Mouse (Mus musculus) megakaryocyte, embryonic 14.5 days (primary cell): ENCODE data around the gene Chsy1. TPM values are rescaled to one million over a fixed set of nuclear protein-coding genes. Genes with fewer than 3 reads are reported as not detected.

Experiments used
- H3K27me3 ChIP-seq: replicated peaks from 2 replicates; pipeline ENCODE3; 2012; ENCODE audit warnings: inconsistent platforms
- H3K36me3 ChIP-seq: replicated peaks from 2 replicates; pipeline ENCODE3; 2012; ENCODE audit warnings: low read length, inconsistent platforms, mixed read lengths
- H3K4me1 ChIP-seq: 2 replicates; pipeline ENCODE4 v1.6.1; 2012; ENCODE audit warnings: inconsistent platforms
- H3K4me3 ChIP-seq: replicated peaks from 2 replicates; pipeline ENCODE3; 2012; ENCODE audit warnings: moderate library complexity, mild to moderate bottlenecking, inconsistent platforms
- H3K9me3 ChIP-seq: 2 replicates; pipeline ENCODE4 v1.6.1; 2012; ENCODE audit warnings: inconsistent platforms
- FLI1 ChIP-seq: IDR thresholded peaks from 2 replicates; pipeline ENCODE4 v1.6.1; 2012; ENCODE audit warnings: low read length, inconsistent platforms, mixed read lengths
- GATA1 ChIP-seq: IDR thresholded peaks from 3 replicates; pipeline ENCODE4 v1.6.1; 2012; ENCODE audit warnings: mixed read lengths, low read length, inconsistent platforms, borderline replicate concordance
- polyA plus RNA-seq: library from polyadenylated mRNA; stranded (reverse); fragments of >175 nt; gene quantifications from 2 replicates; pipeline ENCODE4 v1.2.3, GENCODE M21; 2012; ENCODE audit warnings: low replicate concordance; ENCODE audit not compliant: insufficient read depth

Gene Chsy1
- polyA plus RNA-seq, 1 experiment = 14.4 TPM

DNA sequence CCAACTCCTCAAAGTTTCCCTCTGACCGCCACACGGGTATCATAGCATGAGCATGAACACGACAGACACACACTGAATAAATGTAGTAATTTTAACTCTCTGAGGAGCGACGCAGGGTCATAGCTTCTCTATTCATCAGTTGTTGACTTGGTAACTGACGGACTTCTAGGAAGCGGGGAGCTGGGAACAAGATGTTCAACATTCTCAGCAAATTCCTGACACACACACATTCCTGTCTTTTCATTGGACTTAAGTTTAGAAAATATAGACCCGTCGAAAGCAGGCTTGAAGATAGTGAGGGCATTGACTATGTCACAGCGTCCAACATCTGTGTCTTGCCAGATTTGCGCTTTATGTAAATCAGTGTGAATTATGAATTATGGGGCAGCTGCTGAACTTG is 2.1 kb upstream of the Chsy1 start:
- no peak for TF ChIP-seq FLI1
- TF ChIP-seq GATA1 = no peak
- Histone ChIP-seq H3K36me3 (peaks cover 5% of the 10 kb centered on the region), H3K4me3 (no peak overlapping the region), H3K27me3 (no peaks in the 10 kb centered on the region), H3K4me1 (peaks cover 60% of the 10 kb centered on the region), H3K9me3 (no peaks in the 10 kb centered on the region)

DNA sequence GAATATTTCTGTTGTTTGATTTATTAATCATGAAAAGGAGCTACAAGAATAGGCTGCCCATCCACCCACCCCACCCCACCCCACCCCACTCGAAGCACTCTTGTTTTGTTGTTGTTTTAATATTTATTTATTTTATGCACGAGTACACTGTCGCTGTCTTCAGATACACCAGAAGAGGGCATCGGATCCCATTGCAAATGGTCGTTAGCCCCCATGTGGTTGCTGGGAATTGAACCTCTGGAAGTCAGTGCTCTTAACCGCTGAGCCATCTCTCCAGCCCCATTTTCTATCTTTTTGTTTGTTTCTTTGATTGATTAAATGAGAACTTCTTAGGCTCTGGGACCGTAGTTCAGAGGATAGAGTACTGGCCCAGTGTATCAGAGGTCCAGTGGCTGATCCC is 1.4 kb upstream of the Chsy1 start:
- Histone ChIP-seq H3K9me3 (no peaks in the 10 kb centered on the region), H3K27me3 (no peaks in the 10 kb centered on the region), H3K4me1 (peaks cover 68% of the 10 kb centered on the region), H3K36me3 (peaks cover 10% of the 10 kb centered on the region), H3K4me3 (peak overlapping the region; percentile 48)
- TF ChIP-seq GATA1 (no peak), FLI1 (no peak)

DNA sequence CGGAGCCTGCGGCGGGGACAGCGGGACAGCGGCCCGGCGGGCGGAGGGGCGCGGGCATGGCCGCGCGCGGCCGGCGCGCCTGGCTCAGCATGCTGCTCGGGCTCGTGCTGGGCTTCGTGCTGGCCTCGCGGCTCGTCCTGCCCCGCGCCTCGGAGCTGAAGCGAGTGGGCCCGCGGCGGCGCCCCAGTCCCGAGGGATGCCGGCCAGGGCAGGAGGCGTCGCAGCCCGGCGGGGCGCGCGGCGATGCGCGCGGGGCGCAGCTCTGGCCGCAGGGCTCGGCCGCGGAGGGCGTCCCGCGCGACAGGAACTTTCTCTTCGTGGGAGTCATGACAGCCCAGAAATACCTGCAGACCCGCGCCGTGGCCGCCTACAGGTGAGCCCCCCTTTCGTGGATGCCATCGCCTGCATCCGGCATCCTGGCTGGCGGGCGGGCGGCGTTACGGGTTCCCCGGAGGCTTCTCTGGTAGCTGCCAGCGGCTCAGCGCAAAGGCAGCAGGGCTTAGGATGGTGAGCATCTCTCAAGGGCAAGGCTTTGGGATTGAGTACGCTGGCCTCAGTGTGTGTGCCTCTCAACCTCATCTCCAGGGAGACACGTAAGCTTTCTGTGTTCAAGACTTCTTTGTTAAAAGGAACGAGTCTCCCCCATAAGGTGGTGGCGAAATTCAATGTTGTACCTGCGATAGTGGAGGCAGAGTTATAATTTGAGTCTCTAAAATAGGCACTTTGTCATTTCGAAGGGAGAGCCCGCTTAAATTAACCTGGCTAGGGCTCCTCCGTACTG is 730 bp downstream of the Chsy1 start:
- H3K4me3 ChIP-seq = peak overlapping the region; percentile 92
- H3K27me3 ChIP-seq = no peaks in the 10 kb centered on the region
- H3K4me1 ChIP-seq = peaks cover 78% of the 10 kb centered on the region
- no peaks in the 10 kb centered on the region for H3K9me3 ChIP-seq
- TF ChIP-seq FLI1 = no peak
- TF ChIP-seq GATA1 = no peak
- peaks cover 28% of the 10 kb centered on the region for H3K36me3 ChIP-seq

DNA sequence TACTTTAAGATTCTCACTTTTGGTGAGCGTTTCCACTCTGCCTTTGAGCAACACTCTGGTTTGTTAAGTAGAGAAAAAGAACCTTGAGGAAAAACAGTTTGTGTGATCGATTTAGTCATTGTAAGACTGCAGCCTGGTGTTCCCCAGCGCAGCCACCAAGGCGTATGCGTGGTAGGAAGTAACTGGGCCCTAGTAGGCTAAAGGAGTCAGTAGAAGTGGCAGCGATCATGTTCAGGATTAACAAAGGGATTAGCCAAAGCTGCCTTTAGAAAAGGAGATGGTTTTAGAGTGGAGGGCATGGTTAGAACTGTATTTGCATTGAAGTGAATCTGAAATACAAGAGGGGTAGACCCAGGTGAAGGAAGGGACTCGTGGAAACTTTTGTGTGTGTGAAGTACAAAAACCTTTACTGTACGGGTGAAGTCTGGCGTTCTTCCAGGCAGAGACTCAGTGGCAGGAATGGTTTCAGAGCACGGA is 1.4 kb downstream of the Chsy1 start:
- Histone ChIP-seq H3K36me3 (peaks cover 34% of the 10 kb centered on the region), H3K4me1 (peaks cover 78% of the 10 kb centered on the region), H3K4me3 (peak overlapping the region; percentile 92), H3K27me3 (no peaks in the 10 kb centered on the region), H3K9me3 (no peaks in the 10 kb centered on the region)
- TF ChIP-seq FLI1 = no peak

DNA sequence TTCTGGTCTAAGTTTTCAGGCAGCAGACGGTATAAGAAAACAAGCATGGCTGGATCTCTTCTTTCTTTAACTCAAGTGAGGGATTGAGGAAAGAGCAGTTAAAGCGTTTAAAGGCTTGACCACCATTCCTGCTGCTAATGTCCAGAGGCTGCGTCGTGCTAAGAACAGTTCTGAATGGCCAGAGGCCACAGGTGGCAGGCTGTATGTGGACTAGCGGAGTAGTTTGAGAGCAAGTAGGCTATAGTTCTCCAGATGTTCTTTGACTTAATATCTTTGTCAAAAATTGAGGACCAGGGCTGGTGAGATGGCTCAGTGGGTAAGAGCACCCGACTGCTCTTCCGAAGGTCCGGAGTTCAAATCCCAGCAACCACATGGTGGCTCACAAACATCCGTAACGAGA is 1.9 kb downstream of the Chsy1 start:
- Histone ChIP-seq H3K4me1 (peaks cover 78% of the 10 kb centered on the region), H3K4me3 (peak overlapping the region; percentile 92), H3K27me3 (no peaks in the 10 kb centered on the region), H3K9me3 (no peaks in the 10 kb centered on the region), H3K36me3 (peaks cover 39% of the 10 kb centered on the region)
- no peak for TF ChIP-seq GATA1
- no peak for TF ChIP-seq FLI1

DNA sequence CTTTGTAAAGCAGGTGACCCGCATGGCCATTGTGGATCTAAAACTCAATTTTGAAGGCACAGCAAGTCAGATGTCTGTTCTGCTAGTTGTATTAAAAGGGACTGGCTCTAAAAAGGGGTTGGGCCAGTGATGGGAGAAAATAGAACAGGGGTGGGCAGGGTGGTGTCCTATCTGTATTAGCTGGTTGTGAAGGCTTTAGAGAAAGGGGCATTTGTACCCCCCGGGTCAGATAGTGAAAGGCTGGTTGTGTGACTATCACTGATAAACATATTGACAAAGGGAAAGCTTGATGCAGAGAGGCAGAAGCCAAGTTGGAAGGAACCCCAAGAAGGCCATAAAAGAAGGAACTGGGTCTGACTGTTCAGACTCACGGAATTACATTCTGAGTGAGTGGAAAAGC is 4.2 kb downstream of the Chsy1 start:
- TF ChIP-seq FLI1 (no peak), GATA1 (no peak)
- peaks cover 55% of the 10 kb centered on the region for H3K36me3 ChIP-seq
- no peaks in the 10 kb centered on the region for H3K9me3 ChIP-seq
- H3K4me3 ChIP-seq = peak overlapping the region; percentile 82
- peaks cover 81% of the 10 kb centered on the region for H3K4me1 ChIP-seq
- no peaks in the 10 kb centered on the region for H3K27me3 ChIP-seq

DNA sequence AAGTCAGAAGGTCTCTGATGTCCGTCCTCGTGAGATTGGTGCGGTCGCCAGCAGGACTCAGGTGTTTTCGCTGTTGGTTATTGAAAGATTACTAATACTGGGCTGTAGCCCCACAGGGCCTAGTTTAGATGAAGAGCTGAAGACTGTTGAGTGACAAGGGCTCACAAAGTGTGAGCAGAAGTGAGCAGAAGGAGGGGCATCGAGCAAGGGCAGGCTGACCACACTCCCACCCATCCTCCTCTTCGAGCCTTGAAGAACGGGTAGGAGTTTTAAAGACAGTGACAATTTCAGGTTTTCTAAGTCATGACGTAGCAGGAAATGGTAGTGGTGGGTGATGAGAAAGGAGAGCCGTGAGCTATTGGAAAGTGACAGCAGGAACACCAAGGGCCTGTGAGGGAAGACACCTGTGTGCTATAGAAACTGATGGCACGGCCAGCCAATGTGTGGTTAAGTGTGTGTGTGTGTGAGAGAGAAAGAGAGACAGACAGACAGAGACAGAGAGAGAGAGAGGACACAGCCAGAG is 6.6 kb downstream of the Chsy1 start:
- Histone ChIP-seq H3K4me1 (peaks cover 95% of the 10 kb centered on the region), H3K4me3 (peak overlapping the region; percentile 84), H3K9me3 (no peaks in the 10 kb centered on the region), H3K27me3 (no peaks in the 10 kb centered on the region), H3K36me3 (peaks cover 69% of the 10 kb centered on the region)
- TF ChIP-seq GATA1 (no peak), FLI1 (no peak)

DNA sequence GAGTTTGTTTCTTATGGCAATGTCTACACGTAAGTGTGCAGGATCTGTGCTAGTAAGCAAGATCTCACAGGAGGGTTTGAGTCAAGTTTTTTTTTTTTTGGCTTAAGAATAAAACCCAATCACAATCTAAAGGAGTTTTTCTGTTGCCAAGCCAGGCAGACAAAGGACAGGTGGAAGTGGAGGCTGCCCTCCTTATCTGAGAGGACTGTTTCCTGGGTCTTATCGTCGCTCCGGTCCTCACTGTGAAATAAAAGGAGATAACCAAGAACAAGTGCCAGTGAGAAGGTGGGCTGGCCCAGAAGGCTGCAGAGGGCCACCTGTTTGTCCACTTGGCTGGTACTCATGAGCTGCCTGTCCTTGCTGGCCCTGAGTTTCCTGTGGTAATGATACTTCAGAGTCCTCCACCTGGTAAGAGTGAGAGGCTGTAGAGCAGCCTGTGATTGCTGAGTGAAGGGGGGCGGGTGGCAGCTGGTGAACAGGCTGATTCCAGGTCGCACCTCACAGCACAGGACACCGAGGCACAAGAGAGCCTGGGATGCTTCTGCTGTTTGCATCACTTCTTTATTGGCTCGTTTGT is 7.7 kb downstream of the Chsy1 start:
- Histone ChIP-seq H3K4me3 (peak overlapping the region; percentile 60), H3K36me3 (peaks cover 72% of the 10 kb centered on the region)

DNA sequence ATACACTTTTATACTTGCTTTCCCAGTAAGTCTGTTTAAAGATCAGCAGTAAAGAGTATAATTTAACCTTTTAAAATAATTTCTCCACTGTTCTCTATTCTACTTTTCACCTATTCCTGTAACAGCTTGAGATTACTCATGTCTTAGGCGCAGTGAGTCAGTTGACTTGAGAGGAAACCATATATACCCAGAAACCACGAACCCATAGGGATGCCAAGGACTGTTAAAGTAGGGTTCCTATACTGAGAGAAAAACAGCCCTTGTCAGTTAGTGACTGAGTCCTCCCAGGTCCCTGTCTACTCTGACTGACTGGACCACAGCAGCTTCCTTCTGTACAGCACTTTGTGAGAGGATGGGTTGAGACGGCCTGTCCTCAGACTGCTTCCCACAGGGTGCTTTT is 8.7 kb downstream of the Chsy1 start:
- H3K27me3 ChIP-seq = no peaks in the 10 kb centered on the region
- H3K4me3 ChIP-seq = peak overlapping the region; percentile 79
- H3K36me3 ChIP-seq = peaks cover 72% of the 10 kb centered on the region
- H3K4me1 ChIP-seq = peaks cover 96% of the 10 kb centered on the region
- TF ChIP-seq GATA1 (no peak), FLI1 (no peak)
- H3K9me3 ChIP-seq = no peaks in the 10 kb centered on the region

More for the DNA sequence above, 7.7 kb downstream of the Chsy1 start:
- Histone ChIP-seq H3K27me3 (no peaks in the 10 kb centered on the region), H3K4me1 (peaks cover 97% of the 10 kb centered on the region), H3K9me3 (no peaks in the 10 kb centered on the region)
- TF ChIP-seq GATA1 (no peak), FLI1 (no peak)

DNA sequence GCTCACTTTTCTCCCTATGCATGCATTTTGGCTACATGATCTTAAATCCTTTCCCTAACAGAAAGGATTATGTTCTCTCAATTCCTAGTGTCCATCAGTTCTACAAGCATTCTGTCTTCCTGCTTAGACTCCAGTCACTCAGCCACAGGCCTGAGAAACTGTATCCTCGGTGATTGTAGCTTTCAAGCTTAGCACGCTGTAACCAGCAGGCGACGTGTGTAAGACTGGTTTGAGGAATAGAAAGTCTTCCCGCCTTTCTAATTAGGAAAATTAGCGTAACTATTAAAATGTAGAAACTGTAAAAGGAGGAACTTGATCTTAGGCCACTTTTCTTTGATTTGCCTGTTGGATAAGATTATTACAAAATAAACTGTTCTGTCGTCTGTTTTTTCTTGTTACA is 9.5 kb downstream of the Chsy1 start:
- H3K4me1 ChIP-seq = peaks cover 94% of the 10 kb centered on the region

More for the DNA sequence above, 9.5 kb downstream of the Chsy1 start:
- Histone ChIP-seq H3K27me3 (no peaks in the 10 kb centered on the region), H3K9me3 (no peaks in the 10 kb centered on the region), H3K4me3 (peak overlapping the region; percentile 79), H3K36me3 (peaks cover 71% of the 10 kb centered on the region)
- TF ChIP-seq GATA1 = no peak
- no peak for TF ChIP-seq FLI1
